Mouse (Mus musculus): ENCODE measurements at regions not wholly inside any gene's neighbourhood (a gene's known extent, or its start where the extent isn't known, plus 50 kb on each side); places are given as distances from the start of the nearest gene placed in this dataset.

- TF ChIP-seq CTCF (IDR thresholded peaks at IDR 0.05) (no peak), POLR2A (IDR thresholded peaks at IDR 0.05; ENCODE audit: insufficient read depth, low read depth, low read length) (no peak), EP300 (IDR thresholded peaks at IDR 0.05; ENCODE audit: insufficient read depth, low read depth, low read length) (no peak)
Observed at GRCm38 (mm10) chr15:74396029-74396428, 240.1 kb downstream of the Mroh4 start.

Data from heart, adult 2 months (tissue).